Mouse (Mus musculus) left cerebral cortex, adult 8-10 months (tissue): ENCODE measurements at regions not wholly inside any gene's neighbourhood (a gene's known extent, or its start where the extent isn't known, plus 50 kb on each side); places are given as distances from the start of the nearest gene placed in this dataset.
A peak's percentile ranks its signal among the peaks of the same experiment; 100 is the strongest.

Source experiments
- DNase-seq, 2 experiments: peaks; one replicate each; pipeline ENCODE4 v3.0.0; 2022; ENCODE audit warnings: low spot score in 2 of 2

GRCm38 (mm10) chr17:68120230-68120629 is 116.3 kb upstream of the Arhgap28 start:
- no peak for DNase-seq

- no peak for DNase-seq
Observed at GRCm38 (mm10) chr17:68120744-68121143, 116.8 kb upstream of the Arhgap28 start.

- DNase-seq, result no peak
Observed at GRCm38 (mm10) chr17:68134373-68134772, 130.5 kb upstream of the Arhgap28 start.

GRCm38 (mm10) chr17:68135436-68135835 is 131.5 kb upstream of the Arhgap28 start:
- no peak for DNase-seq

- DNase-seq, result no peak
Observed at GRCm38 (mm10) chr17:68143307-68143706, 130.3 kb upstream of the L3mbtl4 start.

- no peak for DNase-seq
Observed at GRCm38 (mm10) chr17:68149237-68149792, 124.3 kb upstream of the L3mbtl4 start.

GRCm38 (mm10) chr17:68152438-68153120 is 121.0 kb upstream of the L3mbtl4 start:
- no peak for DNase-seq

- DNase-seq, result no peak
Observed at GRCm38 (mm10) chr17:68154879-68155278, 118.7 kb upstream of the L3mbtl4 start.

- DNase-seq, result no peak
Observed at GRCm38 (mm10) chr17:68158172-68158651, 115.4 kb upstream of the L3mbtl4 start.

GRCm38 (mm10) chr17:68161107-68161506 is 112.5 kb upstream of the L3mbtl4 start:
- no peak for DNase-seq

- no peak for DNase-seq
Observed at GRCm38 (mm10) chr17:68163545-68163944, 110.1 kb upstream of the L3mbtl4 start.

- no peak for DNase-seq
Observed at GRCm38 (mm10) chr17:68164666-68165065, 108.9 kb upstream of the L3mbtl4 start.

- DNase-seq, result no peak
Observed at GRCm38 (mm10) chr17:68165171-68165825, 108.3 kb upstream of the L3mbtl4 start.

- peak in 1 of 2 experiments; percentile 9 for DNase-seq
Observed at GRCm38 (mm10) chr17:68166397-68166796, 107.2 kb upstream of the L3mbtl4 start.

- no peak for DNase-seq
Observed at GRCm38 (mm10) chr17:68172838-68173237, 100.8 kb upstream of the L3mbtl4 start.

GRCm38 (mm10) chr17:68176611-68177165 is 96.9 kb upstream of the L3mbtl4 start:
- peak in 1 of 2 experiments; percentile 32 for DNase-seq

- peak in 1 of 2 experiments; percentile 28 for DNase-seq
Observed at GRCm38 (mm10) chr17:68177835-68178234, 95.8 kb upstream of the L3mbtl4 start.

- DNase-seq, result no peak
Observed at GRCm38 (mm10) chr17:68185385-68185784, 88.2 kb upstream of the L3mbtl4 start.

GRCm38 (mm10) chr17:68189888-68190287 is 83.7 kb upstream of the L3mbtl4 start:
- no peak for DNase-seq

GRCm38 (mm10) chr17:68205545-68205944 is 68.1 kb upstream of the L3mbtl4 start:
- no peak for DNase-seq

GRCm38 (mm10) chr17:68208837-68209236 is 64.8 kb upstream of the L3mbtl4 start:
- no peak for DNase-seq
